Mouse (Mus musculus) ES-E14 (cell line): ENCODE results near the gene Slitrk6.

Source experiments
- HCFC1 ChIP-seq: IDR thresholded peaks from 2 replicates; pipeline ENCODE4 v1.6.1; 2012; ENCODE audit warnings: low read length, inconsistent platforms, borderline replicate concordance; ENCODE audit not compliant: insufficient read depth
- ZC3H11A ChIP-seq: IDR thresholded peaks from 2 replicates; pipeline ENCODE4 v1.6.1; 2012; ENCODE audit warnings: low read depth, mild to moderate bottlenecking, inconsistent platforms, low read length, borderline replicate concordance

DNA sequence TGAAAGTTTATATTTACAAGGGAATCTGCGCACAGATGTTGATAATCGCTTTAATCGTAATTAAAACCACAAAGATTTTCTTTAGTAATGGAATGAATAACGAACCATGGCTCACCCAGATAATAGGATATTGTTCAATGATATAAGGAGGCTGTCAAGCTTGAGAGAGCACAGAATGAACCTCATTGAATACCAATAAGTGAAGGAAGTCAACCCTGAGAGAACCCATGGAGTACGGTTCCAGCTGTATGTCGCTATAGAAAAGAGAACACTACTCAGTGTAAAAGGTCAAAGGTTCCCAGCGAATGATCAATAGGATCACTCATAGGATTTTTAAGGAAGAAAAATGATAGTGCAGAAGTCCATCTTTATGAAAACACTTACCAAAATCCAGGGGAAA lies 15.1 kb downstream of the Slitrk6 start:
- TF ChIP-seq ZC3H11A (no peak), HCFC1 (no peak)
